Mouse (Mus musculus) natural killer cell, adult 2 months (primary cell): Measurements from ENCODE around the gene Tulp4.
"Not testable (repeated sequence)": the region's sequence is repeated elsewhere in the genome, so short reads cannot be mapped to it uniquely, and the experiment has no call there.

Source experiments
- DNase-seq, 2 experiments: peaks; one replicate each; pipeline ENCODE4 v3.0.0; 2022; ENCODE audit warnings: low spot score in 2 of 2

Tulp4 gene

DNA sequence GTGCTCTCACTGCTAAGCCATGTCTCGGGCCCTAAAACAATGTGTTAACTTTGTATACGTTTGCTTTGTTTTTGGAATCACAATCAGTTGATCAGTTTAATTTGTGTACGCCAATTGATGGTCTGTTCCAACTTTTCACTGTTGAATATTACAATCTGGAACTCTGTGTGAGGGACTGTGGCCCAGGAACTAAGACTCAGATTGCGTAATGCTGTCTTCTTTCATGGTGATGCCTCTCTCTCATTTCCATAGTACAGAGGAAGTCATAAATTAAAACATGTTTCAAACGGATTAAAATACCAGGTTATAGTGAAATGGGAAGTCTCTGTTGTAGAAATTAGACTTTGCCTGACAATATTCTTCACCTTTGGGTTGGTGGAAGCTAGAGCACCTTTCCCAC is 83.0 kb downstream of the Tulp4 start:
- DNase-seq = no peak

DNA sequence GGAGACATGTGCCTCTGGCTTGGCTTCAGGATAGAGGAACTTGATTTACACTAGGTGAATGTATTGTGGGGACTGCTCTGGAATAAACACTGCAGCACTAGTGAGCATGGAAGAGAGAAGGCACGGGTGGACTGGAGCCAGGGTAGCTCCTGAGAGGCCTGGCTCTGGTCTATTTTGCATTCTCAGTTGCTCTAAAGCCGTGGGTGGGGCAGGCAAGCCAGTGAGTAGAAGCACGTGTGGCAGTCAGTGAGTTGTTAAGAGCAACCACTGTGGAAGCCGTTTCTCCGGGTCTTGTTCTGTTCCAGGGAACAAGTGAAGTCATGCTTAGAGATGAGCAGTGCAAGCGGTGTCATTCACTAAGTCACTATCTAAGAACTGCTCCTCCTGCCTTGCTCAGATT is 86.0 kb downstream of the Tulp4 start:
- DNase-seq = no peak

DNA sequence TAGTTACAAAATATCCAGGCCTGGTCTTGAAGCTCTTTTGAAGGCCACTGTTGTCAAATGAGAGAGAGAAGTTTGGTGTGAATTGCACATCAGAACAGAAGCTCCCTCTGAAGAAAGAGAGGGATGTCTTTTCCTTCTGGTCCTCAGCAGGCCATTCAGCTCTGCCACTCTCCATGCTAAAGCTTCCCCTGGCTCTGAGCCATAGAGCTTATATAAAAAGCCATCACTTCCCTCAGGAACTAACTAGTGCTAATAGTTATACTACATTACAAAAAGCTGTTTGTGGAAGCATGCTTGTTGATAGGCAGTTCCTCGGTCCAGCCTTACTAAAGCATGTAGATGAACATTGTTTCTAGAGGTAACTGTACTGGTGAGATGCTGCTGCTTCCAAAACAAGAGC is 89.2 kb downstream of the Tulp4 start:
- DNase-seq = no peak

DNA sequence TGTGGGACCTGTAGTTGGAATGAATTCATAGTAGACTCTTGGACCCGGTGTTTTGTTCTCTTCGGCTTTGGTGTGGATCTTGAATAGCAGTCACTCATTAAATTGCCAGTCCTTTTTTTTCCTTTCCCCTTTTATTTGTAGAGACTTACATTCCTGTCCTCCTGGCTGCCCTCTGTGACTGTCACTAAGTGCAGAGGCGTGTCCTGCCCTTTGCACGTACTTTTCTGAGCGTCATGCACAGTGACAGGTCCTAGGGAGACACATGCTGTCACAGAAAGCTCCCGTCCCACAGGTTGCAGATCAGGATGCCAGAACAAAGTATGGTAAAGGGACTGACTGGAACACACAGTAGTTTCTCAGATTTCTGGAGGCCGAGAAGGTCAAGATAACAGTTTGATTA is 91.3 kb downstream of the Tulp4 start:
- no peak for DNase-seq

DNA sequence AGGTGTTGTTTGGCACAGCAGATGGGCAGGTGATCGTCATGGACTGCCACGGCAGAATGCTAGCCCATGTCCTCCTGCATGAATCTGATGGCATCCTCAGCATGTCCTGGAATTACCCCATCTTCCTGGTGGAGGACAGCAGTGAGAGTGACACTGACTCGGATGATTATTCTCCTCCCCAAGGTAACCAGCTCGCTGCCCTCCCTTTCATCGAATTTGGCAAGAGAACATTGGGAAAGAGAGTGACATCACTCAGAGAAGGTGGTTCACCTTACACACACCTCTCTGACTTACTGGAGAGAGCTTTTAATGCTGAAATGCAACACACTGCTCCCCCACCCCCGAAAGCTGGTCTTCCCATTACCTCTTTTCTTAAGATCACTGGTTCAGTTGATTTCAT is 92.4 kb downstream of the Tulp4 start:
- no peak for DNase-seq

DNA sequence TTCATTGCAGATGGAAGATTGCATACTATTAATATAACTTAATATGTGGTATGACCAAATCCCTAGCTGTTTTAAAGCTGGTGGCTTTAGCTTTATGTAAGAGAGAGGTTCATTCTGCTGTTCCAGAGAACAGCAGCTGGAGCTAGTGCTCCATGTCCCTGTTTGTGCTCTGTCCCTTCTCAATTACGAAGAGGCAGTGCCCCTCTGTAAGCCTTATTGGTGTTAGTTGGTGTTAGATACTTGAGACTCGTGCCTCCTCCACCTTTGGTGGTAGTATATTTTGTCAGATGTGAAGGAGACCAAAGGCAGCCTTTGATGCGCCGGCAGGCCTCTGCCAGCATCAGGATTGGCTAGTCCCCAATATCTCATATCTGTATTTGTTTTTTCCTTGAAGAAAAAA is 92.9 kb downstream of the Tulp4 start:
- no peak for DNase-seq

DNA sequence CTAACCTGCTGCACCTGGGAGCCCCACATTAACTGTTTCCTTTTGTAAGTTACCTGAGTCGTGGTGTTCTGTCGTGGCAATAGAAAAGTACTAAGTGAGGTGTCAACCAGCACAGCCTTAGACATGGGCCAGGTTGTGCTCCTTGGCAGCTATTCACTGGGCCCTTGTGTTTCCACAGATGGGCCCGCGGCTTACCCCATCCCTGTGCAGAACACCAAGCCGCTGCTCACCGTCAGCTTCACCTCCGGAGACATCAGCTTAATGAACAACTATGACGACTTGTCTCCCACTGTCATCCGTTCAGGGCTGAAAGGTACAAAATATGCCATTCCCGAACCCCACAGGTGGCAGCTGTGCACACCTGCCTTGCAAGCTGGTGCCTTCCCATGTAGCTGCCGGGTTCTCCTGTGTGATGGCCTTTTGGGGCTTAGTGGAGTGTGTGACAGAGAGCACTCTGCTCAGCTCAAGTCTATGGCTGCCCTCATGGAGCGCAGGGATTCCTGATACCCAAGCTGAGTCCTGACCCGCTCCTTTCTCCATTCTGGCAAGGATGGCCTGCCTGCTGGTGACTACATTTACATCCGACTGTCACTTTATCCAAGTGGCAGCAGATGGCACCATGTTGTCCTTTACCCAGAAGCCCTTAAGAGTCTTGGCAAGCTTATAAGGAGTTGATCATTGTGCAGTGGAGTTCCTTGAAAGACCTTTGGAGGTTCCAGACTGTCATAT is 95.4 kb downstream of the Tulp4 start:
- no peak for DNase-seq

DNA sequence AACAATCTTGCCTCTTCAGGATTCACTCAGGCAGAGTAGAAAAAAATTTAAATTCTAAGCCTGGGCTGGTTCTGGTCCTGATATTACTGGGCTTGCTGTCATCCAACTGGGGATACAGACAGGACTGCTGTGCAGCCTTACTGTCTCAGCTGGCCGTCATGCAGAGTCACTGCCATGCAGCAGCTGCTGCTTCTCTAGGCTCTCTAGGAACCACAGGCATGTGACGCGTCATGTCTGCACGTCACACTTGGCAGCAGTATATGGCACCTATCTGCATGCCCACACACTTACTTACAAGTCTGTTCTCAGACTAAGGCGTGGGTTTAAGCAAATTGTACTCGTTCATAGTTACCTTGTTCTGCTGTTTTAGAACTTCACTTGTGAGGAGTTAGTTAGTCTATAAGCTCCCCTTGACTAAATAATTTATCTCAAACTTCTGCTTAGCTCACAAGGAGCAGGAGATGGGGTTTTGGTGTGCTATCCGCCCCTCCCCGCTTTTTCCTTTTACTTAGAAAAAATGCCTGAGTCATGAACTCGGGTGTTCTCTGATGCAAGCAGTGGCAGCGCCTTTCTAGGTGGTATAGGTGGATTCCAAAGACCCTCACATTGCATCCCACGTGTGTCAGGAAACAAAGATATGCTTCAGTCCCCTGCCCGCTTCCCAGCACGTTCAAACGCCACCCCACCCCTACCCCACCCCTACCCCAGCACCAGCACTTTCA is 96.3 kb downstream of the Tulp4 start:
- no peak for DNase-seq

DNA sequence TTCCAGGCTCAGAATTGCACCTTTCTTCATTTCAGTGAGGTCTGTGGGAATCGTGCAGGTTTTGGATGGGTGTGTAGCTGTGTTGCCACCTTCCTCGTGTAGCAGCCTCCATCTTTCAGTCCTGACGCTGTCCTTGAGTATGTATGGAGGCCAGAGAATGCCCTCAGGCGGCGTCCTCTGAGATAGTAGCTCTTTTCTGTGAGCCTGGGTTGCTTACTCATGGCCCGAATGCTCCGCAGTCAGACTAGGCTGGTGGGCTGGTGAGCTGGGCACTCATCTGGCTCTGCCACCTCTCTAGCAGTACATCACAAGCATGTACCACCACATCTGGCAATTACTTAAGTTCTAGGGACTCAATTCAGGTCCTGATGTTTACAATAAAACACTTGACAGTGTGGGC is 96.9 kb downstream of the Tulp4 start:
- DNase-seq = no peak

DNA sequence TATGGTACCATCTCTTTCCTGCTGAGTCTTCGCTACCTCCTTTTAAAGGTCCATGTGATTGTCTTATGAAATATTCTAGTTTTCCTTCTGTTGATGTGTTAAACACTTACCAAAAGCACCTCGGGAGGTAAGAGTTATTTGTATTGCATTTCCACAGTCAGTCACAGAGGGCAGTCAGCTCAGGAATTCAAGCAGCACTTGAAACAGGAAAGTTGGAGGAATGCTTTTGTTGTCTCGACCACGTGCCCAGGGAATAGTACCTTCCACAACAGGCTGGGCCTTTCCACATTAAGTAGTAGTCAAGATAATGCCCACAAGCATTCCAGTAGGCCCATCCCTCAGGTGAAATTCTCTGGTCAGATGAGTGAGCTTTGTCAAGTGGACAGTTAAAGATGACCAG is 97.6 kb downstream of the Tulp4 start:
- DNase-seq = no peak

DNA sequence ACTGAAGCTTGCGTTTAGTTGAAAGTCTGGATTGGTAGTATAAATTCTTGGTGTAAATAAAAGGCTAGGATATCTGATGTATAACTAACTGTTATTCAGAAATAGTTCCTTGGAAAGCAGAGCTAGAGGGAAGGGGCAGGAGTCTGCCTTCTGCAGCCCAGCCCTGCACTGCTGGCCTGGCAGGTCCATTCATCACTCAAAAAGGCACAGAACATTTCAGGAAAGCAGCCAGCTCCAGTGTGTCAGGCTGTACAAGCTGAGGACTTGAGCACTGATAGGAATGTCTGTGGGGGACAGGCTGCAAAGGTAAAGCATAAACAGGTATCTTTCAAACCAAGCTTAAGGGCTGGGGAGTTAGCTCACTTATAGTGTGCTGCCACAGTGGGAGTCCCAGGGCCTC is 105.5 kb downstream of the Tulp4 start:
- DNase-seq = no peak

DNA sequence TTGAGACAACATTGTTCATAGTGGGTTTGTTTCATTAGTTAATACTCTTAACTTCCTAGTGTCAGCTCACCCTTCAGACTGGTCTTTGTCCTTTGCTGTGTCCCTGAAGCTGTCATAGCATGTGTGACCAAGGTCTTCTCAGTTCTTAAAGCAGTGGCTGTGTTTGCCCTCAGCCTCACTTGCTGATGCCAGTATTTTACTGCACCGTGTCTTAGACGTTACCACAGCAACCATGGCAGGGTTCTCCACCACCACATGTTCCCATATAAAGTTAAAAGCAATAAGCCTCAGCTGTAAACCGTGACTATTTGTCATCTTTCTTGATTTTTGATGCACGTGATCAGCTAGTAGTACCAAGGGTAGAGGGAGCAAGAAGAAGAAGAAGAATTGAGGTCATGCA is 109.4 kb downstream of the Tulp4 start:
- DNase-seq = no peak

DNA sequence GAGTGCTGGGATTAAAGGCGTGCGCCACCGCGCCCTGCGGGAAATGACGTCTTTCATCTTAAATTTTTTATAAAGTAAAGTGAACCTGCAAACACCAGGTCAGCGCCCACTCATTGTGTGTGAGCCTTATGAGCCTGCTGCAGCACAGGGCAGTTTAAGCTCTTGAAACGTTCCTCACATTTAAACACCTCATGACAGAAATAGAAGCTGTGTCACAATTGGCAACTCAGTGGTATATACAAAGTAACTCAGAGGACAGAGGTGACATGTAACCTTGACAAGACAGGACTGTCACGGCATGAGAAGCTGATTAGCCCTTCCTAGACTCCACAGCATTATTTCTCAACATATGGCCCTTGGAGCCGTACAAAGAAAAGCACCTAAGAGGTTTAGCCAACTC is 110.3 kb downstream of the Tulp4 start:
- DNase-seq = no peak

DNA sequence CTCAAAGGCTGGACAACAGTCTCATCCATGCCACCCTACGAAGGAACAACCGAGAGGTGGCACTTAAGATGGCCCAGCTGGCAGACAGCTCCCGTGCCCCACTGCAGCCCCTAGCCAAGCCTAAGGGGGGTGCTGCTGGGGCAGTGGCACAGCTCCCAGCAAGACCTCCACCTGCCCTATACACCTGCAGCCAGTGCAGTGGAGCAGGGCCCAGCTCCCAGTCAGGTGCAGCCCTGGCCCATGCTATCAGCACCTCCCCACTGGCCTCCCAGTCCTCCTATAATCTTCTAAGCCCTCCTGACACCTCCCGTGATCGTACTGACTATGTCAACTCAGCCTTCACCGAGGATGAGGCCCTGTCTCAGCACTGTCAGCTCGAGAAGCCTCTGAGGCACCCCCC is 126.4 kb downstream of the Tulp4 start:
- DNase-seq = not testable (repeated sequence)

DNA sequence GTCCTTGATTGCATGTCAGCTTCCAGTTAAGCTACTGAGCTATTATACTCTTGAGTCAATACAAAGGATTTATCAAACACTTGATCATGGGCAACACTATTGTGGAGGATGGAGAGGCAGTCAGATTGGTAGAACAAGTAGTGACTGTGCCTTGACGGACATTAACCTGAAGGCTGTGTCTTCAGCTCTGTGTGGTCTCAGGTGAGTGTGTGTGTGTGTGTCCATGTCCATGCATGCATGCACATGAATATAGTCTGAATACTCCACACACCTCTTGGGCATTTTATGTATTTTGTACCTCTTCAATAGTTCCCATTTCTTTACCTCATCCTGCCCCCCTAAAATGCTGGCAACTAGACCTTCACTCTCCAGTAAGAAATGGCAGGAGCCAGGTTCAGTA is 145.1 kb downstream of the Tulp4 start:
- DNase-seq = not testable (repeated sequence)

DNA sequence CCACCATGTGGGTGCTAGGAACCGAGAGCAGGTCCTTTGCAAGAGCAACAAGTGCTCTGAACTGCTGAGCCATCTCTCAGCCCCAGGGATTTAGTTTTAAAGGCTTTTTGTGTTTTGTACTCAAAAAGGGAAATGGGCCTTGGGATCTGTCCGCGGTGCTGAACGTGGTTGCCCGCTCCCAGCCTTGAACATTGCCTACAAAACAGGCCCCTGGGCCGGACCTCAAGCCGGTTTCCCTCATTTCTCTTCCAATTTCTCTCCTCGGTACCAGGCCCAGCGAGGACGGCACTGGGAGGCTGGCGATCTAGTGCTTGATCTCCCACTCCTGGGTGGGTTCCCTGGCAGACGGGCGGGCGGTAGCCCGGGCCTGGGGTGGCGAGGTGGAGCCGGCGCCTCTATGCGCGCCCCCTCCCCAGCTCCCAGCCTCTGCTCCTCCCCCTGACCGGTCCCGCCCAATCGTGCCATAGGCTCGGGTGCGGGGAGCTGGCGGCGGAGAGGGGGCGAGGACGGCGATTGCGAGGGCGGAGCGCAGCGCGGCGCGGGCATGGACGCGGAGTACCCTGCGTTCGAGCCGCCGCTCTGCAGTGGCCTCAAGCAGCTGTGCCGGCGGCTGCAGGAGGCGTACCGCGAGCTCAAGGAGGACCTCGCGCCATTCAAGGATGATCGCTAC is 150.3 kb downstream of the Tulp4 start, which contains the start of gene Tmem181a:
TSS of gene Tmem181a (plus strand) at position 461 of the 670 bp plus-strand sequence.
- DNase-seq = not testable (repeated sequence)

DNA sequence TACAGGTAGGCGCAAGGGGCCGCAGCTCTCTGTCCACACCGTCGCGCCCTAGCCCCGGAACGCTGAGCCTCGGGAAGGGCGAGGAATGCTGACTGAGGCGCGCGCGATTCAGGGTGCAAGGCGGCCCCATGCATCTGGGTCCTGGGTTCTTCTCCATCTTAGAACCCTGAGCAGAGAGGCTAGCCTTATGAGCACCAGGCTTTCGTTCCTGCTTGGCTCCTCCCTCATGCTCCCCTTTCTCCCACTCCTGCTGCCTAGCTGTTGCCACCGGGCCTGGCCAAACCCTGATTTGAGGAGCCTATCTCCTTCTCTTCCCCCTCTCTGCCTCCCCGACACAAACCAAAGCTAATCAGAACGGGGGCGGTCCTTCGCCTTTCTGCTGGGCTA is 150.8 kb downstream of the Tulp4 start:
- DNase-seq = not testable (repeated sequence)

DNA sequence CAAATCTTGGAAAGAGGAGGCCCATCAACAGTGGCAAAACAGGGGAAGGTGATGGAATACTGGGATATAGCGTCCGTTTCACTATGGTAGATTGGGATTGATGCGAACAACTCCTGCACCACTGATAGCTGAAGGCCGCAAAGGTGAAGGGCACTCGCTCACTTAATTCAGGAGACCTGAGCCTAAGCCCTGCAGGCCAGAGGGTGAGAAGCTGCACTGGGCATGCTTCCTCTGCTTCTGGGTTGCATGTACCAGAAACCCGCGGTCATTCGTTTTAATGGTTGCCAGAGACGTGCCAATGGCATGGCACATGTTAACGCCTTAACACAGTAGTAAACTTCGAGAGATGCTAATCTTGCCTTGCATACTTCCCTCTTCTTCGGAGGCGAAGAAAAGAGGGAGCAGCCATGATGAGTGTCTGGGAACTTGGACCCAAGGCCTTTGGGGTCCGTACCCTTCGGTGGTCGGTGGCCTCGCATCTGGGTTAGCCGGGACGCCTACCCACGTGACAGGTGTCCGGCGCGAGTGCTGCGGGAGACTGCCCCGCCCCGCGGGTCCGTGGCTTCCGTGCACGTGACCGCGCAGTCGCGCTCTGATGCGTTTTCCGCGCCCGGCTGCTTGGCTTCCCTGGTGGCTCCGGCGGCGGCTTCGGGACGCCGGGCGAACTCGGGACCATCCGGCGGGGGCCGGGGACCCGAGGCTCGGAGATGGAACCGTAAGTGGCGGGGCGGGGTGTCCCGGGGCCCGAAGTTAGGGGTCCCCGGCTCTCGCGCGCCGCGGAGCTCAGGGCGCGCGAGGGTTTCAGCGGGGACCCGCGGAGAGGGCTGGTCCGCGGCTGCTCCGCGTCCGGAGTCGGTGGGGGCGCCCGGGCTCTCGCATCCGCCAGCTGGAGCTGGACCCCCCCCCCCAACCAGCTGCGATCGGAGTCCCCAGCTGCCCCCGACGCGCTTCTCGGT is 163.9 kb downstream of the Tulp4 start:
- DNase-seq = not testable (repeated sequence)

DNA sequence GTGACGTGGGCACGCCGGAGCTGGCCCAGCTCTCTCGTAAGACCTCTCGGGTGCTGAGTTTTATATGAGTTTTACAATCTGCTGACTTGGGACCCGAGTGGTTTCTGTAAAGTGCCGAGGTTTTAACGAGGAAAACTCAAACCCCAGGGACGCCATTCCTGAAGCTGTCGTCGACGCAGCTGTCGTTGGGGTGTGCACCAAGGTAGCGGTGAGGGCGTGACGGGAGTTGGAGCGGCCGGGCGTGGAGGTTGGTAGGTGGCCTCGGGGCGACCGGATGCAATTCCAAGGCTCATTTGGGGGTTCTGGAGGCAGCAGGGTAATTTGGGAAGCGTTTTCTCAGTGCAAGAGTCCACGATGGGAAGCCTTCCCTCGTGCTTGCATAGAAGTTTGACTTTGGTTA is 164.6 kb downstream of the Tulp4 start:
- not testable (repeated sequence) for DNase-seq

DNA sequence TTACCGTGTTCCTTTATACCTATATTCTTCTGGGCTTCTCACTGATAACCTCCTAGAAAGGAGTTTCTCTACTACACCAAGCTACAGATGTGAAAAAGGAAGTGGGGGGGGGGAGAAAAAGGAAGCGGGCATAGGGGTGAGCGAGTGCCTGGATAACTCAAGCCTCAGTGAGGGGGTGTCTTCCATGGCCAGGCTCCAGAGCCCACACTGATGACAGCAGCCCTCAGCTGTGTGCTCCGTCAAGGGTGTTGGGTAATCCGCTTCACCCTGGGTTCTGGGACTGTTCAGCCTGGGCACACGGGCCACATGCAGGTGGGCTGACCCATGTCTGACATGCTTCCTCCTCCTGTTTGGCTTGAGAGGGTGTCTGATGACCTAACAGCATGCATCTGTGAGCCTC is 165.7 kb downstream of the Tulp4 start:
- DNase-seq = not testable (repeated sequence)

DNA sequence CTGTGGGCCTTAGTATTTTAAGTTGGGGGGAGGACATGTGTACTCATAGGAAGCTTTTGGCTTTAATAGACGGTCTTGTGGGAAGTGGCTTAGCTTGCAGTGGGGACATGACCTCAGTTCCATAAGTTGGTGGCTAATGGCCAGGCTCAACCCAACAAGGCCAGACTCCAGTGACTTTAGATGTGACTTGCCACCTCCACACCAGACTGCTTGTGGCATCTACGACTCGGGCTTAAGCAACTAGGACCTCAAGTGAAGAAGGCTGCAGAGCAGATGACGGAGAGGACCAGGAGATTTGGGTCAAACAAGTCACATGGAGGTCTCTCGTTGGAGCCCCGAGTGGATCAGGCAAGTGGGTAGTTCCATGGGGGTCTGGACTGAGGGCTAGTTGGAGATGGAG is 168.5 kb downstream of the Tulp4 start:
- not testable (repeated sequence) for DNase-seq

DNA sequence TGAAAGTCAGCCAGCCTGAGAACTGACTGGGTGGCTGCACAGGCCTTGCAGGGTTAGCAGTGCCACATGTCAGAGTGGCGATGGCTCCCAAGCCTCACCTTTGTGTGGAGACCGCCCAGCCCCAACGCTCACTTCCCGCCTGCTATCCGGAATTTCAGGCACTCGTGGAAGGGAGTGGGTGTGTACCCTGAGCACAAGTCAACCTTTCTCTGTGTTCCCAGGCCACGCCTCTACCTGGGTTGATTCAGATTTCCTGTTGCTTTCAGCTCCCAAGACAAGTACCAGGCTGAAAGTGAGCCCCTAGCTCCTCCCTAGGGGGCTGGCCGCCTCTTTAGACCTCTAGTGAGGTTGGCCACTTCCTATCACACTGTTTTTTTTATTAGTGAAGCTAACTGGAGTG is 173.0 kb downstream of the Tulp4 start:
- not testable (repeated sequence) for DNase-seq
